Mouse (Mus musculus): Measurements from ENCODE around the gene Slc45a1. TPM values are rescaled to one million over a fixed set of nuclear protein-coding genes. Genes with fewer than 3 reads are reported as not detected.

The Slc45a1 gene
- polyA plus RNA-seq, 1 experiment: not detected

GRCm38 (mm10) chr4:150655989-150656388 lies 4.0 kb upstream of the Slc45a1 start:
- H3K4me2 ChIP-seq (ENCODE audit: low read depth): peak overlapping the region; percentile 42
- TF ChIP-seq POLR2AphosphoS2 (IDR thresholded peaks at IDR 0.05; ENCODE audit: insufficient read length, low read depth) (no peak), MAX (IDR thresholded peaks at IDR 0.05; ENCODE audit: low read depth) (no peak), MYOG (IDR thresholded peaks at IDR 0.05; ENCODE audit: control insufficient read depth in 1 of 3, insufficient read depth in 1 of 3, insufficient read length in 2 of 3, low read depth in 2 of 3) (peak in 1 of 3 experiments; percentile 50), USF1 (IDR thresholded peaks at IDR 0.05; ENCODE audit: low read depth) (no peak), REST (IDR thresholded peaks at IDR 0.05; ENCODE audit: insufficient read depth, insufficient read length) (no peak), E2F4 (IDR thresholded peaks at IDR 0.05; ENCODE audit: insufficient read depth) (no peak), CEBPB (IDR thresholded peaks at IDR 0.05; ENCODE audit: insufficient read depth, poor library complexity, severe bottlenecking) (no peak), TCF3 (IDR thresholded peaks at IDR 0.05; ENCODE audit: insufficient read length, low read depth) (no peak), TCF12 (IDR thresholded peaks at IDR 0.05; ENCODE audit: insufficient read depth, poor library complexity, severe bottlenecking) (no peak), MYOD1 (IDR thresholded peaks at IDR 0.05; ENCODE audit: control insufficient read depth in 1 of 3, insufficient read length in 2 of 3, low read depth in 2 of 3) (peak in 2 of 3 experiments; percentile 6 to 27)
- H3K4me3 ChIP-seq: no peak overlapping the region
- H3K36me3 ChIP-seq (ENCODE audit: control insufficient read depth, insufficient read depth): no peaks in the 10 kb centered on the region
- H3ac ChIP-seq (ENCODE audit: control insufficient read depth, insufficient read length): no peak overlapping the region
- no peaks in the 10 kb centered on the region for H3K27me3 ChIP-seq (ENCODE audit: control insufficient read depth, insufficient read depth, insufficient read length)
- no peaks in the 10 kb centered on the region for H3K79me2 ChIP-seq (ENCODE audit: control insufficient read depth, insufficient read depth)

- Histone ChIP-seq H3K36me3 (ENCODE audit: control insufficient read depth, insufficient read depth) (no peaks in the 10 kb centered on the region), H3K4me2 (ENCODE audit: low read depth) (no peak overlapping the region), H3K4me3 (no peak overlapping the region), H3ac (ENCODE audit: control insufficient read depth, insufficient read length) (no peak overlapping the region), H3K79me2 (ENCODE audit: control insufficient read depth, insufficient read depth) (no peaks in the 10 kb centered on the region), H3K27me3 (ENCODE audit: control insufficient read depth, insufficient read depth, insufficient read length) (no peaks in the 10 kb centered on the region)
- TF ChIP-seq MYOD1 (IDR thresholded peaks at IDR 0.05; ENCODE audit: control insufficient read depth in 1 of 3, insufficient read length in 2 of 3, low read depth in 2 of 3): no peak
- no peak for TF ChIP-seq E2F4 (IDR thresholded peaks at IDR 0.05; ENCODE audit: insufficient read depth)
- TF ChIP-seq USF1 (IDR thresholded peaks at IDR 0.05; ENCODE audit: low read depth): no peak
- no peak for TF ChIP-seq POLR2A (IDR thresholded peaks at IDR 0.05; ENCODE audit: insufficient read length, low read depth)
- TF ChIP-seq POLR2AphosphoS2 (IDR thresholded peaks at IDR 0.05; ENCODE audit: insufficient read length, low read depth): no peak
- TF ChIP-seq REST (IDR thresholded peaks at IDR 0.05; ENCODE audit: insufficient read depth, insufficient read length): no peak
- TF ChIP-seq SRF (IDR thresholded peaks at IDR 0.05; ENCODE audit: control insufficient read depth, insufficient read length, low read depth): no peak
- no peak for TF ChIP-seq CEBPB (IDR thresholded peaks at IDR 0.05; ENCODE audit: insufficient read depth, poor library complexity, severe bottlenecking)
- TF ChIP-seq TCF3 (IDR thresholded peaks at IDR 0.05; ENCODE audit: insufficient read length, low read depth): no peak
- TF ChIP-seq MAX (IDR thresholded peaks at IDR 0.05; ENCODE audit: low read depth): no peak
- TF ChIP-seq MYOG (IDR thresholded peaks at IDR 0.05; ENCODE audit: control insufficient read depth in 1 of 3, insufficient read depth in 1 of 3, insufficient read length in 2 of 3, low read depth in 2 of 3): no peak
- TF ChIP-seq TCF12 (IDR thresholded peaks at IDR 0.05; ENCODE audit: insufficient read depth, poor library complexity, severe bottlenecking): no peak
Observed at GRCm38 (mm10) chr4:150653072-150653599, 1.2 kb upstream of the Slc45a1 start.

- Histone ChIP-seq H3K4me3 (no peak overlapping the region), H3ac (ENCODE audit: control insufficient read depth, insufficient read length) (no peak overlapping the region), H3K36me3 (ENCODE audit: control insufficient read depth, insufficient read depth) (no peaks in the 10 kb centered on the region), H3K79me2 (ENCODE audit: control insufficient read depth, insufficient read depth) (no peaks in the 10 kb centered on the region), H3K27me3 (ENCODE audit: control insufficient read depth, insufficient read depth, insufficient read length) (no peaks in the 10 kb centered on the region), H3K4me2 (ENCODE audit: low read depth) (no peak overlapping the region)
- no peak for TF ChIP-seq CEBPB (IDR thresholded peaks at IDR 0.05; ENCODE audit: insufficient read depth, poor library complexity, severe bottlenecking)
- no peak for TF ChIP-seq MAX (IDR thresholded peaks at IDR 0.05; ENCODE audit: low read depth)
- no peak for TF ChIP-seq MYOD1 (IDR thresholded peaks at IDR 0.05; ENCODE audit: control insufficient read depth in 1 of 3, insufficient read length in 2 of 3, low read depth in 2 of 3)
- TF ChIP-seq MYOG (IDR thresholded peaks at IDR 0.05; ENCODE audit: control insufficient read depth in 1 of 3, insufficient read depth in 1 of 3, insufficient read length in 2 of 3, low read depth in 2 of 3): no peak
- no peak for TF ChIP-seq SRF (IDR thresholded peaks at IDR 0.05; ENCODE audit: control insufficient read depth, insufficient read length, low read depth)
- TF ChIP-seq POLR2A (IDR thresholded peaks at IDR 0.05; ENCODE audit: insufficient read length, low read depth): no peak
- no peak for TF ChIP-seq REST (IDR thresholded peaks at IDR 0.05; ENCODE audit: insufficient read depth, insufficient read length)
- TF ChIP-seq POLR2AphosphoS2 (IDR thresholded peaks at IDR 0.05; ENCODE audit: insufficient read length, low read depth): no peak
- no peak for TF ChIP-seq E2F4 (IDR thresholded peaks at IDR 0.05; ENCODE audit: insufficient read depth)
- no peak for TF ChIP-seq USF1 (IDR thresholded peaks at IDR 0.05; ENCODE audit: low read depth)
- no peak for TF ChIP-seq TCF12 (IDR thresholded peaks at IDR 0.05; ENCODE audit: insufficient read depth, poor library complexity, severe bottlenecking)
- TF ChIP-seq TCF3 (IDR thresholded peaks at IDR 0.05; ENCODE audit: insufficient read length, low read depth): no peak
Observed at GRCm38 (mm10) chr4:150649327-150649726, 2.6 kb downstream of the Slc45a1 start.

GRCm38 (mm10) chr4:150644299-150644698 lies 7.7 kb downstream of the Slc45a1 start:
- Histone ChIP-seq H3K4me3 (no peak overlapping the region), H3K79me2 (ENCODE audit: control insufficient read depth, insufficient read depth) (no peaks in the 10 kb centered on the region), H3K36me3 (ENCODE audit: control insufficient read depth, insufficient read depth) (no peaks in the 10 kb centered on the region), H3K4me2 (ENCODE audit: low read depth) (no peak overlapping the region), H3K27me3 (ENCODE audit: control insufficient read depth, insufficient read depth, insufficient read length) (no peaks in the 10 kb centered on the region), H3ac (ENCODE audit: control insufficient read depth, insufficient read length) (no peak overlapping the region)
- TF ChIP-seq CEBPB (IDR thresholded peaks at IDR 0.05; ENCODE audit: insufficient read depth, poor library complexity, severe bottlenecking) (no peak), TCF3 (IDR thresholded peaks at IDR 0.05; ENCODE audit: insufficient read length, low read depth) (no peak), USF1 (IDR thresholded peaks at IDR 0.05; ENCODE audit: low read depth) (no peak), POLR2A (IDR thresholded peaks at IDR 0.05; ENCODE audit: insufficient read length, low read depth) (no peak), MAX (IDR thresholded peaks at IDR 0.05; ENCODE audit: low read depth) (no peak), TCF12 (IDR thresholded peaks at IDR 0.05; ENCODE audit: insufficient read depth, poor library complexity, severe bottlenecking) (no peak), MYOG (IDR thresholded peaks at IDR 0.05; ENCODE audit: control insufficient read depth in 1 of 3, insufficient read depth in 1 of 3, insufficient read length in 2 of 3, low read depth in 2 of 3) (no peak), SRF (IDR thresholded peaks at IDR 0.05; ENCODE audit: control insufficient read depth, insufficient read length, low read depth) (no peak)

Measured in myocyte (in vitro differentiated cells).